Comparison of ENCODE assay signal across 9 mouse cellular contexts in the genomic region with DNA sequence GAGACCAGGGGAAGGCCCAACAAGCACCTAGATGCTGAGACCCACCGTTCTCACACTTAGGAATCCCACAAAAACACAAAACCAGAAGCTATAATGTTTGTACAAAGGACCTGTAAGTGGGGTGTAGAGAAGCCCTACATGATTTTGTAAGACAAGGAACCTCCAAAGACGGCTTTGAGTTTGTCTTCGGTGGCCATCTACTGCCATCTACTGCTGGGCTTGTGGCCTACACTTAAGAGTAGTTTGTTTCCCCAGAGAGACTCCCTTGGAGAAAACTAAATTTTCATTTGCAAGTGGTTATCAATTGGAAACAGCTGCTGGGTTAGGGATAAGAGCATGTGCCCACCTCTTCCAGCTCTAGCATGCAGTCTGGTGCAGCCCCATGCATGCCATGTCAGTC. TPM values are rescaled to one million over a fixed set of nuclear protein-coding genes. Genes with fewer than 3 reads are reported as not detected.
A peak's percentile ranks its signal among the peaks of the same experiment; 100 is the strongest.
DNase-seq lines count a peak whose midpoint lies in the region; ATAC-seq and TF ChIP-seq lines count a peak whose summit lies in the region.
"Had no signal": no experiment of that assay in that cellular context is flagged by ENCODE, and none has a peak within 500 bp of the region (broad histone marks: within the 10 kb centered on the region; RNA-seq: fewer than 3 reads in every experiment).

No protein-coding gene starts in this region.

- no peak overlapping the region for H3K27ac ChIP-seq in kidney, embryonic 15.5 days
- H3K27ac ChIP-seq in forebrain, postnatal 0 days (ENCODE audit: low read depth, low read length): no peak overlapping the region
- H3K27ac ChIP-seq: macrophage had no signal

- H3K9ac ChIP-seq in kidney, embryonic 15.5 days: no peak overlapping the region
- H3K9ac ChIP-seq in forebrain, postnatal 0 days: no peak overlapping the region

- peak; percentile 72 for TF ChIP-seq CTCF in forebrain, postnatal 0 days (IDR thresholded peaks at IDR 0.05; ENCODE audit: low read depth)

- H3K36me3 ChIP-seq in kidney, embryonic 15.5 days: no peaks in the 10 kb centered on the region
- H3K36me3 ChIP-seq in forebrain, postnatal 0 days (ENCODE audit: insufficient read depth): no peaks in the 10 kb centered on the region

- no peak overlapping the region for H3K4me2 ChIP-seq in kidney, embryonic 15.5 days
- no peak overlapping the region for H3K4me2 ChIP-seq in forebrain, postnatal 0 days (ENCODE audit: low read depth)

- H3K4me3 ChIP-seq in kidney, embryonic 15.5 days (replicated peaks): no peak overlapping the region
- no peak overlapping the region for H3K4me3 ChIP-seq in forebrain, postnatal 0 days (ENCODE audit: low read depth, low read length)

- DNase-seq in kidney, adult 9 months: peak; percentile 46
- DNase-seq in Muller cell, postnatal 12 days (ENCODE audit: inconsistent ontology term): peak; percentile 12
- DNase-seq in c-Kit-positive CD71-positive TER-119-positive erythroid progenitor cells, embryonic 14.5 days (ENCODE audit: low spot score): peak; percentile 39
- DNase-seq in forebrain, postnatal 0 days: peak; percentile 67
- peak; percentile 55 to 63 for DNase-seq in layer of hippocampus, postnatal 10 days (ENCODE audit: low spot score in 2 of 2)
- DNase-seq in mesoderm, embryonic 11.5 days (ENCODE audit: low read depth, low spot score): peak; percentile 42
- no peak for DNase-seq in yolk sac, embryonic 10.5 days (ENCODE audit: low spot score)

- H3K27me3 ChIP-seq in kidney, embryonic 15.5 days: no peaks in the 10 kb centered on the region
- no peaks in the 10 kb centered on the region for H3K27me3 ChIP-seq in forebrain, postnatal 0 days (ENCODE audit: insufficient read depth, low read length)

- H3K9me3 ChIP-seq in kidney, embryonic 15.5 days (replicated peaks): no peaks in the 10 kb centered on the region
- no peaks in the 10 kb centered on the region for H3K9me3 ChIP-seq in forebrain, postnatal 0 days (ENCODE audit: low read length)

- no peaks in the 10 kb centered on the region for H3K4me1 ChIP-seq in kidney, embryonic 15.5 days
- H3K4me1 ChIP-seq in forebrain, postnatal 0 days (ENCODE audit: insufficient read depth): no peaks in the 10 kb centered on the region

- WGBS in kidney, embryonic 15.5 days: 39% methylated on average over 3 of the region's 3 CpGs
- WGBS in forebrain, postnatal 0 days: 37% methylated on average over 3 of the region's 3 CpGs

- ATAC-seq in kidney, embryonic 15.5 days (replicated peaks; ENCODE audit: low FRiP score): no peak
- peak; percentile 77 for ATAC-seq in forebrain, postnatal 0 days

RNA-seq across cellular contexts. Expression of a gene that starts 3.9 kb away (rescaled TPM):
- not detected in 2 replicates for polyA plus RNA-seq in kidney, embryonic 15.5 days (2015; fragmentation: Nextera tagmentation; extraction: Ambion mirVana)
- not detected in 2 replicates for total RNA-seq in forebrain, postnatal 0 days (2014; rRNA removed)
- polyA plus RNA-seq in forebrain, postnatal 0 days (2015; fragmentation: Nextera tagmentation; extraction: Ambion mirVana): not detected in 2 replicates
- not detected for total RNA-seq in layer of hippocampus, postnatal 10 days (2021)
- polyA plus RNA-seq: macrophage had no signal

RNA-seq across cellular contexts. Expression of a gene that starts 11.9 kb away (rescaled TPM):
- polyA plus RNA-seq in kidney, embryonic 15.5 days (2015; fragmentation: Nextera tagmentation; extraction: Ambion mirVana): not detected in 2 replicates
- not detected in 2 replicates for total RNA-seq in forebrain, postnatal 0 days (2014; rRNA removed)
- not detected in 2 replicates for polyA plus RNA-seq in forebrain, postnatal 0 days (2015; fragmentation: Nextera tagmentation; extraction: Ambion mirVana)
- not detected for total RNA-seq in layer of hippocampus, postnatal 10 days (2021)
- polyA plus RNA-seq: macrophage had no signal

RNA-seq across cellular contexts. Expression of a gene that starts 21.5 kb away (rescaled TPM):
- polyA plus RNA-seq in kidney, embryonic 15.5 days (2015; fragmentation: Nextera tagmentation; extraction: Ambion mirVana): not detected in 2 replicates
- not detected in 2 replicates for total RNA-seq in forebrain, postnatal 0 days (2014; rRNA removed)
- polyA plus RNA-seq in forebrain, postnatal 0 days (2015; fragmentation: Nextera tagmentation; extraction: Ambion mirVana): not detected in 2 replicates
- total RNA-seq in layer of hippocampus, postnatal 10 days (2021): not detected
- polyA plus RNA-seq: macrophage had no signal

RNA-seq across cellular contexts. Expression of a gene that starts 29.2 kb away (rescaled TPM):
- not detected in 2 replicates for polyA plus RNA-seq in kidney, embryonic 15.5 days (2015; fragmentation: Nextera tagmentation; extraction: Ambion mirVana)
- total RNA-seq in forebrain, postnatal 0 days (2014; rRNA removed): not detected in 2 replicates
- not detected in 2 replicates for polyA plus RNA-seq in forebrain, postnatal 0 days (2015; fragmentation: Nextera tagmentation; extraction: Ambion mirVana)
- not detected for total RNA-seq in layer of hippocampus, postnatal 10 days (2021)
- polyA plus RNA-seq: macrophage had no signal

RNA-seq across cellular contexts. Expression of a gene that starts 30.9 kb away (rescaled TPM):
- not detected in 2 replicates for polyA plus RNA-seq in kidney, embryonic 15.5 days (2015; fragmentation: Nextera tagmentation; extraction: Ambion mirVana)
- total RNA-seq in forebrain, postnatal 0 days (2014; rRNA removed): not detected in 2 replicates
- polyA plus RNA-seq in forebrain, postnatal 0 days (2015; fragmentation: Nextera tagmentation; extraction: Ambion mirVana): not detected in 2 replicates
- not detected for total RNA-seq in layer of hippocampus, postnatal 10 days (2021)
- polyA plus RNA-seq: macrophage had no signal
